Mouse (Mus musculus) lung, embryonic 16.5 days (tissue): ENCODE data around the gene Ccdc40. TPM values are rescaled to one million over a fixed set of nuclear protein-coding genes. Genes with fewer than 3 reads are reported as not detected.

Experiments used
- ATAC-seq: fragments of 200-750 bp; cut with Nextera tagmentation; 2 replicates; pipeline ENCODE4 v1.8.0; 2017; ENCODE audit warnings: low read depth, mild to moderate bottlenecking, moderate library complexity
- H3K27ac ChIP-seq: fragments of 300-500 bp; sonication (generic); 2 replicates; pipeline ENCODE4 v1.5.1; 2014; ENCODE audit warnings: mild to moderate bottlenecking, control low read depth, low read length
- H3K27me3 ChIP-seq: fragments of 300-500 bp; sonication (generic); 2 replicates; pipeline ENCODE4 v1.6.1; 2014; ENCODE audit warnings: low read depth, low read length, mixed read lengths; ENCODE audit not compliant: control insufficient read depth, insufficient read depth
- H3K36me3 ChIP-seq: fragments of 300-500 bp; sonication (generic); 2 replicates; pipeline ENCODE4 v1.6.1; 2014; ENCODE audit warnings: low read length; ENCODE audit not compliant: control insufficient read depth, insufficient read depth
- H3K4me1 ChIP-seq: fragments of 300-500 bp; sonication (generic); replicated peaks from 2 replicates; pipeline ENCODE4 v1.6.1; 2014; ENCODE audit warnings: low read length, mixed read lengths; ENCODE audit not compliant: control insufficient read depth, insufficient read depth
- H3K4me2 ChIP-seq: fragments of 300-500 bp; sonication (generic); 2 replicates; pipeline ENCODE4 v1.6.1; 2014; ENCODE audit warnings: low read depth, low read length, control low read depth
- H3K4me3 ChIP-seq: fragments of 300-500 bp; sonication (generic); 2 replicates; pipeline ENCODE4 v1.5.1; 2014; ENCODE audit warnings: mild to moderate bottlenecking, low read length, control low read depth
- H3K9ac ChIP-seq: fragments of 300-500 bp; sonication (generic); 2 replicates; pipeline ENCODE4 v1.6.1; 2014; ENCODE audit warnings: low read length, control low read depth
- H3K9me3 ChIP-seq: fragments of 300-500 bp; sonication (generic); 2 replicates; pipeline ENCODE4 v1.6.1; 2016; ENCODE audit warnings: low read length; ENCODE audit not compliant: control insufficient read depth
- WGBS: fragments of 180-500 bp; shearing (Covaris S2); extraction: QIAGEN DNeasy Blood & Tissue Kit; methylation state at CpG from one replicate; pipeline ENCODE4 v1.1.7; 2014; 5-methylcytosine and 5-hydroxymethylcytosine counted together
- polyA plus RNA-seq: library from polyadenylated mRNA; unstranded; fragments of >200 nt; fragmentation: Nextera tagmentation; extraction: Ambion mirVana; gene quantifications from 2 replicates; pipeline ENCODE4 v1.2.1, GENCODE M21; 2015

Gene Ccdc40
- polyA plus RNA-seq, 1 experiment from 2014 or later: 6.3 TPM

DNA sequence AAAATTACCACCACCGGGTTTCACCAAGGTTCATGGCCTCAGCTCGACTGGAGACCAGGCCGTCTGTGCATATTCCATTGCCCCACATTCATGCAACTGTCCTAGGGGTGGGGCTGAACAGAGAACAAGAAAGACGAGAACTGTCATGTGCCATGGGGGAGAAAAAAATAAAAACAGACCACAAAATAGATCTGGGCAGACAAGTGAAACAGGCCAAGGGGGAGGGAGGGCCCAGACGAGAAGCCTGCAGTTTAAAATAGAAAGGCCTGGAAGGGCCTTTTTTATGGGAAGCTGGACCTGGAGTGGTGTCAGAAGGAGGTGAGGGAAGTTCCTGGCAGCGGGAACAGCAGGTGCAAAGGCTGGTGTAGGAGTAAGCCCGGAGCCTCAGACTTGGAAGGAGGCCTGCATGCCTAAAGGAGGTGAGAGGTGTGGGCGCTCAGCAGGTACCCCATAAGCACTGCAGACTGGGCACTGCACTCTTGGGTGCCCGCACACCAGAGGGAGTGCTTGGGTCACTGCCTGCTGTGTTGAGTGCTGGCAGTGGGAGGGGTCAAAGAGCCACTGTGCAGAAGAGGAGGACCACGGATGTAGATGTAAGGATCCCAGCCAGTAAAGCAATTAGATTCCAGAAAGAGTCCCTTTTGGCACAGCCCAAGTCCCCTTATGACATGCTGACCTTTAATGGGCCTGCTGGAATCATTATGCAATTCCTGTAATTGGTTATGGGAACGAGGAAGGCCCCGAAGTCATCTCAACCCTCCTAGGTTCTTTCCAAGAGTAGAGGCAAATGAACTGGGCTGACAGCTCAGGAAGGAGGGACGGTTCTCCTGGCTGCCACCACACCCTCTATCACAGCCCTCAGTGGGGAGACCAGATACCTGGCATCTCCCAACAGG, 78.6 kb downstream of the Ccdc40 start:
- H3K27me3 ChIP-seq: no peaks in the 10 kb centered on the region; the same call in 1 of the 2 replicates
- no peak overlapping the region for H3K9ac ChIP-seq
- no peak overlapping the region for H3K4me2 ChIP-seq
- ATAC-seq: peak; percentile 27; the same call in 1 of the 2 replicates
- 43% methylated on average over 13 of the region's 13 CpGs for WGBS
- no peak overlapping the region for H3K27ac ChIP-seq
- H3K4me3 ChIP-seq: no peak overlapping the region
- no peaks in the 10 kb centered on the region for H3K9me3 ChIP-seq
- no peaks in the 10 kb centered on the region for H3K36me3 ChIP-seq
- no peaks in the 10 kb centered on the region for H3K4me1 ChIP-seq

DNA sequence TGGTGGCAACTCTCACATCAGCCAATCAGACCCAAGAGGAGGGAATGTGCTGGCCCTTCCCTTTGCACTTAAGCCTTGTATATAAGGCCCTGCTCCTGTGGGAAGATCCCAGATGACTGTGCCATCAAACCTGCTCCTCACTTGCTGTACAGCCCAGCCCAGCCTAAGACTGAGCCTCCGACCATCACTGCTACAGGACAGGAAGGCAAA, 79.2 kb downstream of the Ccdc40 start, which contains the start of gene Card14:
Card14 (plus strand) TSS at position 111 of the 210 bp plus-strand sequence.
- Histone ChIP-seq H3K36me3 (no peaks in the 10 kb centered on the region), H3K4me3 (no peak within 1 kb of the TSS), H3K9ac (no peak within 1 kb of the TSS), H3K27me3 (no peaks in the 10 kb centered on the region; the same call in 1 of the 2 replicates), H3K4me1 (no peaks in the 10 kb centered on the region), H3K9me3 (no peaks in the 10 kb centered on the region), H3K4me2 (no peak within 1 kb of the TSS), H3K27ac (no peak within 1 kb of the TSS)
- 44% methylated on average over 1 of the region's 1 CpGs for WGBS
- no peak for ATAC-seq

GRCm38 (mm10) chr11:119307916-119308315, 79.5 kb downstream of the Ccdc40 start:
- Histone ChIP-seq H3K4me1 (no peaks in the 10 kb centered on the region), H3K27ac (no peak overlapping the region), H3K4me2 (no peak overlapping the region), H3K4me3 (no peak overlapping the region), H3K9me3 (no peaks in the 10 kb centered on the region), H3K36me3 (no peaks in the 10 kb centered on the region), H3K27me3 (no peaks in the 10 kb centered on the region; the same call in 1 of the 2 replicates), H3K9ac (no peak overlapping the region)
- 17% methylated on average over 11 of the region's 11 CpGs for WGBS
- ATAC-seq: no peak

DNA sequence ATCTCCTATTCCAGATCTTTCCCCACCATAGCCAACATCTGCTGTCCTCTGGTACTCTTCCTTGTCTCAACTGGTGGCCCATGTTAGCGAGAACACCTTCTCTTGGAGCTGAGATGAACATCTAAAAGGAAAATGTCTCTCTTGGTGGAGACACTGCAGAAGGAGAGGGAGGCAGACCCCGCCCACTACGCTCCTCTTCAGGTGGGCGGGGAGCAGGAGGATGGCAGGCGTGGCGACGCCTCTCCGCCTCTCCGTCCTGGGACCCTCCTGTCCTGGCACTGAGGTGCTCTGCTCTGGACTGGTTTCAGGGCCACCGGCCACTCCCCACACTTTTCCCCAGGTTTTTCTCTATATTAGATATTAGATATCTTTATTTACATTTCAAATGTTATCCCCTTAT, 82.2 kb downstream of the Ccdc40 start:
- Histone ChIP-seq H3K4me1 (no peaks in the 10 kb centered on the region), H3K9ac (no peak overlapping the region), H3K4me2 (no peak overlapping the region), H3K4me3 (no peak overlapping the region), H3K36me3 (no peaks in the 10 kb centered on the region), H3K27me3 (no peaks in the 10 kb centered on the region; the same call in 1 of the 2 replicates), H3K9me3 (no peaks in the 10 kb centered on the region), H3K27ac (no peak overlapping the region)
- no peak for ATAC-seq
- 12% methylated on average over 10 of the region's 10 CpGs for WGBS

DNA sequence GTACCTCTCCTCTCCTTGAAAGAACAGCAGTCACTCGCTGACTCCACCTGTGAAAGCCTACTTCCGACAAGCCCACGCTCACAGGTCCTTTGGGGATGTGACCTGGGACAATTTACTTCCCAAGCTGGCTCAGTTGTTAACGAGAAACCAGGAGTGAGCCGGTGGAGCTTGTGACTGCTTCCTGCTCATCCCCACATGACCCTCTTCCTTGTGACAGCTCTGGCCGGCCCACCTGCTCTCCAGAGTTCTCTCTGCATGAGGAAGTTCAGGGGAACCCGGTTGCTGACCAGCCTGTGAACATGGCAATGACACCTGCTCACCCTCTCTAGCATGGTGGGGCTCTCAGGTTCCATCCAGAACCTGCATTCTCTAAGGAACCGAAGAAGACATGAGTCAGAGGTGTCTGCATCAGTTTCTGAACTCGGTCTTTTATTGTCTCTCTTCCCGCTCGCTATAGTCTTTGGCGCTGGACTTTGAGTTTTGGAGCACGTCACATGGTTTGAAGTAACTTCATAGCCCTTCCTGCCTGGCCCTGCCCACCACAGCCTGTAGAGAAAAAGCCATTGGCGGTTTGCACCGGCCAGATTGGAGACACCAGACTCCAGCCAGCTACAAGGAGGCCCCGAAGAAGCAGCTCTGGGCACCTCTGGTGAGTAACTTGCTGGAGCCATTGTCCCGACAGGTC, 86.0 kb downstream of the Ccdc40 start:
- Histone ChIP-seq H3K9me3 (no peaks in the 10 kb centered on the region), H3K4me3 (no peak overlapping the region), H3K4me2 (no peak overlapping the region), H3K27ac (no peak overlapping the region), H3K36me3 (no peaks in the 10 kb centered on the region), H3K4me1 (no peaks in the 10 kb centered on the region), H3K9ac (no peak overlapping the region), H3K27me3 (no peaks in the 10 kb centered on the region; the same call in 1 of the 2 replicates)
- 72% methylated on average over 17 of the region's 17 CpGs for WGBS
- ATAC-seq: no peak

Other genes starting within 250 kb of the Ccdc40 start
- not detected in 2 replicates for gene Enpp7, start 240.4 kb upstream of the Ccdc40 start, polyA plus RNA-seq
- 27.4 and 30.5 TPM in 2 replicates for gene Cbx2, start 205.6 kb upstream of the Ccdc40 start, polyA plus RNA-seq
- gene Cbx8, start 187.6 kb upstream of the Ccdc40 start, polyA plus RNA-seq: 7.7 and 7.9 TPM in 2 replicates
- 13.3 and 14.0 TPM in 2 replicates for gene Cbx4, start 142.4 kb upstream of the Ccdc40 start, polyA plus RNA-seq
- 19.4 and 20.0 TPM in 2 replicates for gene Tbc1d16, start 73 bp upstream of the Ccdc40 start, polyA plus RNA-seq
- 77.7 and 78.1 TPM in 2 replicates for gene Gaa, start 39.3 kb downstream of the Ccdc40 start, polyA plus RNA-seq
- gene Eif4a3, start 71.5 kb downstream of the Ccdc40 start, polyA plus RNA-seq: 330 and 339 TPM in 2 replicates
- gene Card14, start 79.2 kb downstream of the Ccdc40 start, polyA plus RNA-seq: 0.05 TPM in 1 of 2 replicates, not detected in the other
- 6.7 and 8.4 TPM in 2 replicates for gene Sgsh, start 127.0 kb downstream of the Ccdc40 start, polyA plus RNA-seq
- gene Slc26a11, start 127.0 kb downstream of the Ccdc40 start, polyA plus RNA-seq: 12.4 and 12.6 TPM in 2 replicates
- 6.8 and 7.5 TPM in 2 replicates for gene Rnf213, start 164.5 kb downstream of the Ccdc40 start, polyA plus RNA-seq